Comparison of ENCODE assay signal across 25 mouse cellular contexts in the genomic region with DNA sequence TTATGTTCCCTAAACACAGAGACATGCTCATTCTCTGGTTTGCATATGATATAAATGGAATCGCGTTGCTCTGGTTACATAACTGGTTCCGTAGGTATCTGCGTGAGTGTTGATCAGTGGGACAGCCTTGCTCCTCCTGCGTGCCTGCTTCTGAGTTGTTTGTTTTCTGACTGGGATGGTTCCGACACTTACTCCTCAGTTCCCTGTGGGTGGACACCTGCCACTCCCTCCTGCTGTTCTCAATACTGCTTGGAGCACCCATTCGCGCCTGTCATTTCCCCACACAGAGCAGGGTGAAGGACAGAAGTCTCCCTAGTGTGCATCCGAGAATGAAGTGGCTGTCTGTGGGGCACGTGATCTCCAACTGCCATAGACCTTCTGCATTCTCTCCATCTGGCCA. TPM values are rescaled to one million over a fixed set of nuclear protein-coding genes. Genes with fewer than 3 reads are reported as not detected.
DNase-seq lines count a peak whose midpoint lies in the region; TF ChIP-seq lines count a peak whose summit lies in the region.
"Had no signal": no experiment of that assay in that cellular context is flagged by ENCODE, and none has a peak within 500 bp of the region (broad histone marks: within the 10 kb centered on the region; RNA-seq: fewer than 3 reads in every experiment).

No protein-coding gene starts in this region.

- no peak for TF ChIP-seq POLR2A in cerebellum, adult 2 months (IDR thresholded peaks at IDR 0.05; ENCODE audit: borderline replicate concordance, insufficient read depth, low read length)

- 65% methylated on average over 10 of the region's 10 CpGs for WGBS in cerebellum, adult 2 months

- H3K27me3 ChIP-seq in cerebellum, adult 2 months (ENCODE audit: control insufficient read depth, insufficient read depth, low read length) = no peaks in the 10 kb centered on the region
- H3K27me3 ChIP-seq: forebrain, embryonic 15.5 days; heart, embryonic 15.5 days; hindbrain, embryonic 13.5 days; liver, embryonic 13.5 days; megakaryocyte, embryonic 14.5 days; neural tube, embryonic 12.5 days had no signal

- peak; percentile 38 to 56 for DNase-seq in cerebellum, adult 2 months
- DNase-seq in cerebellum, postnatal 14 days = no peak
- DNase-seq in left cerebral cortex, postnatal 14 days (ENCODE audit: low spot score in 2 of 2) = peak; percentile 49 to 58
- no peak for DNase-seq in left cerebral cortex, adult 11 months (ENCODE audit: low spot score)
- peak; percentile 53 for DNase-seq in cerebellum, adult 9-10 months
- peak; percentile 40 for DNase-seq in right cerebral cortex, postnatal 25 days
- no peak for DNase-seq in lung, postnatal 14 days
- DNase-seq: adrenal gland, postnatal 25 days; gastrocnemius, postnatal 36 days; heart, adult 2 months; heart, postnatal 36 days; kidney, adult 18-20 months; kidney, postnatal 4 days; liver, embryonic 13.5 days; lung, embryonic 14.5 days; lung, postnatal 36 days; midbrain, embryonic 14.5 days; retina, postnatal 1 day had no signal

- no peak overlapping the region for H3K27ac ChIP-seq in cerebellum, adult 2 months (ENCODE audit: insufficient read depth, low read length)
- H3K27ac ChIP-seq: embryonic facial prominence, embryonic 10.5 days; forebrain, embryonic 15.5 days; heart, adult 2 months; heart, embryonic 15.5 days; hindbrain, embryonic 13.5 days; liver, embryonic 13.5 days; neural tube, embryonic 12.5 days; stomach, postnatal 0 days had no signal

- peak overlapping the region; percentile 46 for H3K4me3 ChIP-seq in cerebellum, adult 2 months (replicated peaks; ENCODE audit: insufficient read depth, low read depth, low read length)
- H3K4me3 ChIP-seq: embryonic facial prominence, embryonic 10.5 days; forebrain, embryonic 15.5 days; heart, adult 2 months; heart, embryonic 15.5 days; hindbrain, embryonic 13.5 days; liver, embryonic 13.5 days; megakaryocyte, embryonic 14.5 days; neural tube, embryonic 12.5 days had no signal

- TF ChIP-seq CTCF in cerebellum, adult 2 months (IDR thresholded peaks at IDR 0.05; ENCODE audit: borderline replicate concordance, insufficient read depth, low read depth, low read length) = no peak

- no peaks in the 10 kb centered on the region; the same call in none of the 2 replicates for H3K4me1 ChIP-seq in cerebellum, adult 2 months (ENCODE audit: control insufficient read depth, insufficient read depth, low read length)
- H3K4me1 ChIP-seq: forebrain, embryonic 15.5 days; liver, embryonic 13.5 days; megakaryocyte, embryonic 14.5 days had no signal

- intact Hi-C loops in left cerebral cortex, postnatal 14 days (cut with DNase I) = loop anchor here (10.0 kb wide), 1 partner anchor 55 kb away; no protein-coding TSS in a partner anchor

RNA-seq across cellular contexts. Expression of gene Rps6ka2, which starts 20.1 kb away (rescaled TPM):
- 20.6 and 23.4 TPM in 2 replicates for polyA plus RNA-seq in cerebellum, adult 2 months (2012; rRNA removed)
- total RNA-seq in left cerebral cortex, postnatal 14 days (2021) = 10 to 100 TPM; 49.8 to 56.0 TPM

Comparison
In these comparisons a context has a peak if more than half of its experiments do, and no peak if none do; other contexts are left out.
1. DNase-seq: peak in cerebellum, adult 2 months (2 of 2), left cerebral cortex, postnatal 14 days (2 of 2), cerebellum, adult 9-10 months (single experiment) and right cerebral cortex, postnatal 25 days (single experiment); none in cerebellum, postnatal 14 days (0 of 2), left cerebral cortex, adult 11 months (single experiment) and lung, postnatal 14 days (single experiment).